Mouse (Mus musculus) fat pad, adult 2 months (tissue): ENCODE data around the gene Bcl11a.

Experiments used
- DNase-seq: peaks from one replicate; pipeline ENCODE4 v3.0.0-alpha.2; 2011; ENCODE audit warnings: low read depth, low spot score; ENCODE audit errors: extremely low read depth

Gene Bcl11a

GRCm38 (mm10) chr11:24199560-24199959, 121.7 kb downstream of the Bcl11a start:
- no peak for DNase-seq

GRCm38 (mm10) chr11:24200310-24200709, 122.5 kb downstream of the Bcl11a start:
- no peak for DNase-seq

GRCm38 (mm10) chr11:24201223-24201622, 123.4 kb downstream of the Bcl11a start:
- DNase-seq, result no peak

- no peak for DNase-seq
Observed at GRCm38 (mm10) chr11:24202641-24203361, 124.9 kb downstream of the Bcl11a start.

- no peak for DNase-seq
Observed at GRCm38 (mm10) chr11:24203489-24203888, 125.6 kb downstream of the Bcl11a start.

- DNase-seq, result no peak
Observed at GRCm38 (mm10) chr11:24208951-24209351, 131.1 kb downstream of the Bcl11a start.

GRCm38 (mm10) chr11:24214509-24215134, 136.8 kb downstream of the Bcl11a start:
- DNase-seq, result no peak

GRCm38 (mm10) chr11:24217741-24218333, 140.0 kb downstream of the Bcl11a start:
- no peak for DNase-seq

- DNase-seq, result no peak
Observed at GRCm38 (mm10) chr11:24221601-24222307, 143.9 kb downstream of the Bcl11a start.
